In genomic region chr12:57233386-57233785, GRCm38 (mm10) we compare ENCODE assay signal across 21 mouse cellular contexts. TPM values are rescaled to one million over a fixed set of nuclear protein-coding genes. Genes with fewer than 3 reads are reported as not detected.
DNase-seq lines count a peak whose midpoint lies in the region; ATAC-seq lines count a peak whose summit lies in the region.
"Had no signal": no experiment of that assay in that cellular context is flagged by ENCODE, and none has a peak within 500 bp of the region (broad histone marks: within the 10 kb centered on the region; RNA-seq: fewer than 3 reads in every experiment).

No protein-coding gene starts in this region.

- no peaks in the 10 kb centered on the region for H3K9me3 ChIP-seq in liver, embryonic 11.5 days (ENCODE audit: control insufficient read depth, low read length)
- H3K9me3 ChIP-seq: embryonic facial prominence, embryonic 10.5 days; heart, embryonic 10.5 days; limb, embryonic 13.5 days; midbrain, embryonic 15.5 days had no signal

- H3K4me3 ChIP-seq in liver, embryonic 11.5 days (ENCODE audit: low read depth, low read length): 0 out of 2 replicates have a peak overlapping the region, but pooled peaks have one; percentile 10
- H3K4me3 ChIP-seq: embryonic facial prominence, embryonic 10.5 days; heart, embryonic 10.5 days; limb, embryonic 13.5 days; midbrain, embryonic 15.5 days had no signal

- H3K4me2 ChIP-seq in liver, embryonic 11.5 days: peak overlapping the region; percentile 39
- H3K4me2 ChIP-seq: hindbrain, embryonic 14.5 days; limb, embryonic 13.5 days; midbrain, embryonic 15.5 days had no signal

- H3K9ac ChIP-seq in liver, embryonic 11.5 days (ENCODE audit: low read depth, low read length): no peak overlapping the region
- H3K9ac ChIP-seq: hindbrain, embryonic 14.5 days; limb, embryonic 13.5 days; midbrain, embryonic 15.5 days had no signal

- DNase-seq in liver, embryonic 11.5 days (ENCODE audit: low spot score): no peak
- DNase-seq in liver (no peak), ES-CJ7 (ENCODE audit: low read depth, low spot score) (peak; percentile 48)
- DNase-seq in gastrocnemius, postnatal 25 days: peak; percentile 31
- no peak for DNase-seq in urinary bladder, postnatal 10 days (ENCODE audit: low spot score)
- DNase-seq in testis, postnatal 14 days (ENCODE audit: low spot score): no peak
- DNase-seq: adrenal gland, adult 2 months; cerebellum, adult 11-12 months; cerebellum, postnatal 36 days; heart, postnatal 14 days; thymus, adult 2 months had no signal

- no peaks in the 10 kb centered on the region for H3K27me3 ChIP-seq in liver, embryonic 11.5 days (replicated peaks; ENCODE audit: control insufficient read depth, insufficient read depth, low read length)
- H3K27me3 ChIP-seq: limb, embryonic 13.5 days; midbrain, embryonic 15.5 days had no signal

- peaks cover 12% of the 10 kb centered on the region; the same call in 1 of the 2 replicates for H3K4me1 ChIP-seq in liver, embryonic 11.5 days (replicated peaks; ENCODE audit: control insufficient read depth, insufficient read depth, low read length)

- no peak for ATAC-seq in liver, embryonic 11.5 days (replicated peaks; ENCODE audit: low FRiP score)
- no peak for ATAC-seq in inflammation-experienced regulatory T-cells, adult 6 months
- ATAC-seq: forebrain, embryonic 14.5 days; intestine, postnatal 0 days; midbrain, embryonic 15.5 days had no signal

- no peak overlapping the region for H3K27ac ChIP-seq in liver, embryonic 11.5 days (ENCODE audit: low read depth, low read length)
- H3K27ac ChIP-seq: embryonic facial prominence, embryonic 10.5 days; heart, embryonic 10.5 days; hindbrain, embryonic 14.5 days; kidney, postnatal 0 days; limb, embryonic 13.5 days; midbrain, embryonic 15.5 days had no signal

- peaks cover 6% of the 10 kb centered on the region; the same call in 1 of the 2 replicates for H3K36me3 ChIP-seq in liver, embryonic 11.5 days (ENCODE audit: control insufficient read depth, insufficient read depth, low read length)

- 59% methylated on average over 5 of the region's 5 CpGs for WGBS in liver, embryonic 11.5 days

RNA-seq across cellular contexts. Expression of gene Mipol1, which starts 3.2 kb away (rescaled TPM):
- 8.5 and 11.0 TPM in 2 replicates for polyA plus RNA-seq in liver, embryonic 11.5 days (2014; fragmentation: Nextera tagmentation; extraction: Ambion mirVana)
- 1 to 10 TPM; 2.1 to 3.1 TPM for total RNA-seq in gastrocnemius, postnatal 25 days (2021)
- polyA plus RNA-seq in inflammation-experienced regulatory T-cells, adult 6 months (2017; shearing (Covaris generic)): 10 to 100 TPM in 2 of 3 experiments, 1 to 10 TPM in 1; 6.7 to 17.1 (median 13.9) TPM

RNA-seq across cellular contexts. Expression of gene Prps1l3, which starts 3.2 kb away (rescaled TPM):
- polyA plus RNA-seq in liver, embryonic 11.5 days (2014; fragmentation: Nextera tagmentation; extraction: Ambion mirVana): 86.0 and 102 TPM in 2 replicates
- total RNA-seq in gastrocnemius, postnatal 25 days (2021): 10 to 100 TPM; 20.3 to 22.6 TPM
- polyA plus RNA-seq in inflammation-experienced regulatory T-cells, adult 6 months (2017; shearing (Covaris generic)): 10 to 100 TPM; 55.6 to 67.5 (median 59.2) TPM

RNA-seq across cellular contexts. Expression of gene Slc25a21, which starts 36.1 kb away (rescaled TPM):
- 40.5 and 41.5 TPM in 2 replicates for polyA plus RNA-seq in liver, embryonic 11.5 days (2014; fragmentation: Nextera tagmentation; extraction: Ambion mirVana)
- under 1 TPM; 0.27 to 0.38 TPM for total RNA-seq in gastrocnemius, postnatal 25 days (2021)
- polyA plus RNA-seq in inflammation-experienced regulatory T-cells, adult 6 months (2017; shearing (Covaris generic)): not detected
- polyA plus RNA-seq: forebrain, embryonic 14.5 days; small intestine, adult 2 months had no signal

Comparison
In these comparisons a context has a peak if more than half of its experiments do, and no peak if none do; other contexts are left out.
1. DNase-seq: peak in ES-CJ7 (single experiment) and gastrocnemius, postnatal 25 days (single experiment); none in liver, embryonic 11.5 days (single experiment), liver (single experiment), urinary bladder, postnatal 10 days (single experiment) and testis, postnatal 14 days (single experiment).
2. RNA of gene Slc25a21, which starts 36.1 kb away (polyA plus RNA-seq): 40.5 to 41.5 TPM in liver, embryonic 11.5 days; not detected in inflammation-experienced regulatory T-cells, adult 6 months; every median in the first group is over 10 times any median in the second.